Mouse (Mus musculus) lung, postnatal 0 days (tissue): Measurements from ENCODE around the gene Gm45713.

Experiments
- CTCF ChIP-seq: IDR thresholded peaks from 2 replicates; pipeline ENCODE4 v1.5.1; 2016; ENCODE audit warnings: antibody characterized with exemption, mild to moderate bottlenecking
- EP300 ChIP-seq: IDR thresholded peaks from 2 replicates; pipeline ENCODE4 v1.6.1; 2016; ENCODE audit warnings: antibody characterized with exemption, mild to moderate bottlenecking, control low read depth

DNA sequence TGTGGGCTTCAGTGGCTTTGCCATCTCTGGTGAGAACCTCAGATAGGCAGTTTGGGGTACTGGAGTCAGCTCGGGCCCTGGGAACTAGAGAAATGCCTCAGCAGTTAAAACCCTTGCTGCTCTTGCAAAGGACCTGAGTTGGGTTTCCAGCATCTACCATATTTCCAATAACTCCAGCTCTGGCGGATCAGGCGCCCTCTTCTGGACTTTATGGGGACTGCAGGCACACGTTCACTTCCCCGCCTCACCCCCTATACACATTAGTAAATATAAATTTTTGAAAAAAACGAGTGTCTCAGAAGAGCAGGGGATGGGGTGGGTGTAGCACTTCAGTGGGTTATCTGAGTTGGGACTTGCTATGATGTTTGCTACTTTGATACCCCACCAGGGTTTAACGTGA is 36.9 kb upstream of the Gm45713 start:
- peak; percentile 51 for TF ChIP-seq CTCF
- TF ChIP-seq EP300, result no peak
